Mouse (Mus musculus) liver (tissue): ENCODE measurements around the gene Vmn1r89.

Source experiments
- DNase-seq: peaks from one replicate; pipeline ENCODE4 v3.0.0-alpha.2; 2020; ENCODE audit warnings: mixed read lengths

Vmn1r89 gene

GRCm38 (mm10) chr7:13212720-13213119 is at the start of gene Vmn1r89:
Vmn1r89 (plus strand) TSS chr7:13213020.
- no peak for DNase-seq

- DNase-seq, result no peak
Measured at GRCm38 (mm10) chr7:13260746-13261700, 48.2 kb downstream of the Vmn1r89 start.

- no peak for DNase-seq
Measured at GRCm38 (mm10) chr7:13263851-13264250, 51.0 kb downstream of the Vmn1r89 start.

GRCm38 (mm10) chr7:13264396-13264795 is 51.6 kb downstream of the Vmn1r89 start:
- DNase-seq, result no peak

GRCm38 (mm10) chr7:13268749-13269260 is 56.0 kb downstream of the Vmn1r89 start:
- DNase-seq, result no peak

- no peak for DNase-seq
Measured at GRCm38 (mm10) chr7:13269394-13269793, 56.6 kb downstream of the Vmn1r89 start.
